Mouse (Mus musculus) heart, postnatal 0 days (tissue): ENCODE measurements around the gene Slc6a9.

Experiments used
- CTCF ChIP-seq: IDR thresholded peaks from 2 replicates; pipeline ENCODE4 v1.5.1; 2016; ENCODE audit warnings: antibody characterized with exemption, control low read depth, low read depth
- EP300 ChIP-seq: IDR thresholded peaks from 2 replicates; pipeline ENCODE4 v1.6.1; 2016; ENCODE audit warnings: antibody characterized with exemption, low read depth

DNA sequence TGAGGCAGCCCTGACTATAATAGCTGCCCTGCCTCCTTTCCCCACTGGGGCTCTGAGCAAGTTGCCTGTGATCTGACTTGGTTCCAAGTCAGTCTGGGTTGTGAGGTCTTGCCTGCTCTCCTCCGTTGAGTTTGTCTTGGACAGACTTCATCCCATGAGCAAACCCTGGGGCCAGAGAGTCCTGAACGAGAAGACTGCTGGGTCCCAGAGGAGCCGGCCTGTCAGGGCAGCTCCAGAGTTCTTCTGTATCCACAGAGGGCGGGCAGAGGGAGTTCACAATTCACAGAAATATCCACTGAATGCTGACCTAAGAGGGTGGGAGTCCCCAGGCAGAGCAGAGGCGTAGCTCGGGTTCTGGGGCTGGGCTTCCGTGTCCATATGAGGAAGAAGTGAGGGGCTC is 16.6 kb downstream of the Slc6a9 start:
- TF ChIP-seq EP300 = no peak
- no peak for TF ChIP-seq CTCF
